Mouse (Mus musculus) neural tube, embryonic 15.5 days (tissue): Measurements from ENCODE around the gene Sap25. TPM values are rescaled to one million over a fixed set of nuclear protein-coding genes. Genes with fewer than 3 reads are reported as not detected.

Experiments
- ATAC-seq: fragments of 200-750 bp; cut with Nextera tagmentation; 2 replicates; pipeline ENCODE4 v1.8.0; 2017; ENCODE audit warnings: mild to moderate bottlenecking, moderate TSS enrichment, moderate library complexity; ENCODE audit not compliant: low FRiP score
- H3K27ac ChIP-seq: fragments of 300-500 bp; sonication (generic); replicated peaks from 2 replicates; pipeline ENCODE4 v1.5.1; 2015; ENCODE audit warnings: mild to moderate bottlenecking, inconsistent platforms
- H3K27me3 ChIP-seq: fragments of 300-500 bp; sonication (generic); replicated peaks from 2 replicates; pipeline ENCODE4 v1.6.1; 2015; ENCODE audit warnings: inconsistent platforms
- H3K36me3 ChIP-seq: fragments of 300-500 bp; sonication (generic); 2 replicates; pipeline ENCODE4 v1.6.1; 2015; ENCODE audit warnings: inconsistent platforms
- H3K4me1 ChIP-seq: fragments of 300-500 bp; sonication (generic); 2 replicates; pipeline ENCODE4 v1.6.1; 2015; ENCODE audit warnings: inconsistent platforms
- H3K4me2 ChIP-seq: fragments of 300-500 bp; sonication (generic); 2 replicates; pipeline ENCODE4 v1.6.1; 2015; ENCODE audit warnings: inconsistent platforms, mild to moderate bottlenecking, moderate library complexity
- H3K4me3 ChIP-seq: fragments of 300-500 bp; sonication (generic); replicated peaks from 2 replicates; pipeline ENCODE4 v1.5.1; 2015; ENCODE audit warnings: mild to moderate bottlenecking, inconsistent platforms
- H3K9ac ChIP-seq: fragments of 300-500 bp; sonication (generic); replicated peaks from 2 replicates; pipeline ENCODE4 v1.6.1; 2015; ENCODE audit warnings: mild to moderate bottlenecking, inconsistent platforms
- H3K9me3 ChIP-seq: fragments of 300-500 bp; sonication (generic); replicated peaks from 2 replicates; pipeline ENCODE4 v1.6.1; 2016; ENCODE audit warnings: inconsistent platforms
- WGBS: fragments of 180-500 bp; shearing (Covaris S2); methylation state at CpG from one replicate; pipeline ENCODE4 v1.1.7; 2015; ENCODE audit warnings: mixed read lengths; 5-methylcytosine and 5-hydroxymethylcytosine counted together
- polyA plus RNA-seq: library from polyadenylated mRNA; unstranded; fragments of >200 nt; fragmentation: Nextera tagmentation; extraction: Ambion mirVana; gene quantifications from 2 replicates; pipeline ENCODE4 v1.2.1, GENCODE M21; 2015

Gene Sap25
- polyA plus RNA-seq, 1 experiment from 2014 or later, result 5.4 TPM

GRCm38 (mm10) chr5:137686127-137686790 is 45.1 kb downstream of the Sap25 start:
- Histone ChIP-seq H3K4me2 (no peak overlapping the region), H3K4me3 (no peak overlapping the region), H3K9me3 (no peaks in the 10 kb centered on the region), H3K4me1 (peaks cover 24% of the 10 kb centered on the region), H3K36me3 (no peaks in the 10 kb centered on the region), H3K27me3 (no peaks in the 10 kb centered on the region), H3K9ac (no peak overlapping the region), H3K27ac (no peak overlapping the region)
- WGBS, result 86% methylated on average over 6 of the region's 6 CpGs
- ATAC-seq, result no peak

DNA sequence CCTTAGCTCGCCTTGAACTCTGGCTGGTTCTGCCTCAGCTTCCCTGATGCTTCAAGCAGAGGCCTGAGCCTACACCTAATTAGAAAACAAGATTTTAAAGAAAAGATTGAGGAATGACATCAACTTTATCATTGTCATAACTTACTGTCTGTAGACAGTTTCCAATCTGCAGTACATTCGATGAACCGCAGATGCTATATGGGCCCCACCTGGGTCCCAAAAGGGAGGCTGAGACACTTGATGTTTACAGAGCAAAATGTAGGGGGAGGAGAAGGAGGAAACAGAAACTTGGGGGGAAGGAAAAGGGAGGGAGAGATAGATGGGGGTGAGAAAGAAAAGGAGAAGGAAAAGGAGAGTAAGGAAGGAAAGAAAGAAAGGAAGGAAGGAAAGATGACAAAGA is 48.8 kb downstream of the Sap25 start:
- Histone ChIP-seq H3K36me3 (no peaks in the 10 kb centered on the region), H3K4me1 (peaks cover 4% of the 10 kb centered on the region; the same call in 1 of the 2 replicates), H3K27ac (no peak overlapping the region), H3K4me2 (no peak overlapping the region), H3K9ac (no peak overlapping the region), H3K9me3 (no peaks in the 10 kb centered on the region), H3K4me3 (no peak overlapping the region), H3K27me3 (no peaks in the 10 kb centered on the region)
- 90% methylated on average over 3 of the region's 3 CpGs for WGBS
- no peak for ATAC-seq

DNA sequence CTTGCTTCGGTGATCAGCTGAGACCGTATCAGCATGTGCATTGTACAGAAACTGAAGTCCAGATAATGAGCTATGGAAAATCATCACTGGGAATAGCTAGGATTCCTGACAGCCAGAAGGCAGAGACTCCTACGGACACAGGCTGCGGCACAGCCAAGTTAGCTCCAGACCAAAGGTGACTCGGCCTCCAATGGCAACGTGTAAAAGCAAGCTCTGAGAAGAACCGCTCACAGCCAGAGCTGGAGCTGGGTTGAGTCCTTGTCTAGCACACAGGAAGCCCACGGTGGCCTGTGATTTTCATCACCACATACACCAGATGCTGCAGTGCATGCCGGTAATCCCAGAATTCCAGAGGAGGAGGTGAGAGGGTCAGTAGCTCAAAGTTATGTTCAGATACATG is 49.4 kb downstream of the Sap25 start:
- WGBS, result 70% methylated on average over 9 of the region's 9 CpGs
- ATAC-seq, result no peak
- H3K9me3 ChIP-seq, result no peaks in the 10 kb centered on the region
- H3K4me3 ChIP-seq, result no peak overlapping the region
- no peaks in the 10 kb centered on the region for H3K4me1 ChIP-seq
- H3K9ac ChIP-seq, result no peak overlapping the region
- H3K27me3 ChIP-seq, result no peaks in the 10 kb centered on the region
- H3K4me2 ChIP-seq, result no peak overlapping the region
- H3K36me3 ChIP-seq, result no peaks in the 10 kb centered on the region
- no peak overlapping the region for H3K27ac ChIP-seq

GRCm38 (mm10) chr5:137691881-137692280 is 50.7 kb downstream of the Sap25 start:
- no peaks in the 10 kb centered on the region for H3K36me3 ChIP-seq
- no peak overlapping the region for H3K27ac ChIP-seq
- H3K27me3 ChIP-seq, result no peaks in the 10 kb centered on the region
- WGBS, result 74% methylated on average over 1 of the region's 1 CpGs
- H3K4me1 ChIP-seq, result no peaks in the 10 kb centered on the region
- H3K4me3 ChIP-seq, result no peak overlapping the region
- no peak overlapping the region for H3K9ac ChIP-seq
- no peaks in the 10 kb centered on the region for H3K9me3 ChIP-seq
- ATAC-seq, result no peak
- H3K4me2 ChIP-seq, result no peak overlapping the region

Other genes with a start within 250 kb of the Sap25 start
- 0.14 and 0.22 TPM in 2 replicates for gene Zan, start 164.3 kb upstream of the Sap25 start, polyA plus RNA-seq
- gene Pop7, start 138.8 kb upstream of the Sap25 start, polyA plus RNA-seq, result 76.5 and 81.6 TPM in 2 replicates
- 15.7 and 16.7 TPM in 2 replicates for gene Gigyf1, start 122.8 kb upstream of the Sap25 start, polyA plus RNA-seq
- not detected in 2 replicates for gene Epo, start 108.1 kb upstream of the Sap25 start, polyA plus RNA-seq
- 503 and 540 TPM in 2 replicates for gene Gnb2, start 107.8 kb upstream of the Sap25 start, polyA plus RNA-seq
- gene Actl6b, start 87.8 kb upstream of the Sap25 start, polyA plus RNA-seq, result 203 and 258 TPM in 2 replicates
- gene Tfr2, start 71.5 kb upstream of the Sap25 start, polyA plus RNA-seq, result 4.2 and 5.3 TPM in 2 replicates
- 64.6 and 66.9 TPM in 2 replicates for gene Mospd3, start 40.3 kb upstream of the Sap25 start, polyA plus RNA-seq
- 48.4 and 54.1 TPM in 2 replicates for gene Pcolce, start 27.6 kb upstream of the Sap25 start, polyA plus RNA-seq
- 0.09 and 0.17 TPM in 2 replicates for gene Fbxo24, start 12.3 kb upstream of the Sap25 start, polyA plus RNA-seq
- gene Lrch4, start 12.2 kb upstream of the Sap25 start, polyA plus RNA-seq, result 16.0 and 27.4 TPM in 2 replicates
- gene Gm20605, start 12.2 kb upstream of the Sap25 start, polyA plus RNA-seq, result 7.9 and 9.0 TPM in 2 replicates
- gene Irs3, start 4.4 kb downstream of the Sap25 start, polyA plus RNA-seq, result 0.12 and 0.37 TPM in 2 replicates
- gene Agfg2, start 43.4 kb downstream of the Sap25 start, polyA plus RNA-seq, result 20.5 and 21.6 TPM in 2 replicates
- gene Nyap1, start 100.3 kb downstream of the Sap25 start, polyA plus RNA-seq, result 32.7 and 41.3 TPM in 2 replicates
- gene Tsc22d4, start 104.4 kb downstream of the Sap25 start, polyA plus RNA-seq, result 110 and 134 TPM in 2 replicates
- gene Ppp1r35, start 137.5 kb downstream of the Sap25 start, polyA plus RNA-seq, result 38.2 and 42.3 TPM in 2 replicates
- 10.0 and 12.7 TPM in 2 replicates for gene Mepce, start 146.3 kb downstream of the Sap25 start, polyA plus RNA-seq
- 14.9 and 17.0 TPM in 2 replicates for gene Zcwpw1, start 146.5 kb downstream of the Sap25 start, polyA plus RNA-seq
- gene Pilra, start 194.9 kb downstream of the Sap25 start, polyA plus RNA-seq, result 0.31 and 0.65 TPM in 2 replicates
- gene Pilrb1, start 216.8 kb downstream of the Sap25 start, polyA plus RNA-seq, result 0.41 TPM in 1 of 2 replicates, not detected in the other
- gene Pilrb2, start 230.5 kb downstream of the Sap25 start, polyA plus RNA-seq, result not detected in 2 replicates